Mouse (Mus musculus) hindbrain, embryonic 14.5 days (tissue): ENCODE results near the gene Insig2. TPM values are rescaled to one million over a fixed set of nuclear protein-coding genes. Genes with fewer than 3 reads are reported as not detected.

ENCODE experiments used
- ATAC-seq: fragments of 200-750 bp; cut with Nextera tagmentation; 2 replicates; pipeline ENCODE4 v1.8.0; 2017; ENCODE audit warnings: moderate number of reproducible peaks, mild to moderate bottlenecking, moderate TSS enrichment, moderate library complexity; ENCODE audit not compliant: low FRiP score
- DNase-seq: peaks from one replicate; pipeline ENCODE4 v3.0.0-alpha.2; 2015; ENCODE audit warnings: low spot score
- H3K27ac ChIP-seq: fragments of 300-500 bp; sonication (generic); 2 replicates; pipeline ENCODE4 v1.5.1; 2014; ENCODE audit warnings: mild to moderate bottlenecking, moderate library complexity
- H3K27me3 ChIP-seq: fragments of 300-500 bp; sonication (generic); 2 replicates; pipeline ENCODE4 v1.6.1; 2014; ENCODE audit warnings: mild to moderate bottlenecking, low read length, mixed read lengths; ENCODE audit not compliant: control insufficient read depth, insufficient read depth
- H3K36me3 ChIP-seq: fragments of 300-500 bp; sonication (generic); replicated peaks from 2 replicates; pipeline ENCODE4 v1.6.1; 2014; ENCODE audit not compliant: control insufficient read depth, insufficient read depth
- H3K4me1 ChIP-seq: fragments of 300-500 bp; sonication (generic); replicated peaks from 2 replicates; pipeline ENCODE4 v1.6.1; 2014; ENCODE audit warnings: antibody characterized with exemption, low read length, mixed read lengths; ENCODE audit not compliant: control insufficient read depth, insufficient read depth
- H3K4me2 ChIP-seq: fragments of 300-500 bp; sonication (generic); replicated peaks from 2 replicates; pipeline ENCODE4 v1.6.1; 2014; ENCODE audit warnings: mild to moderate bottlenecking, moderate library complexity
- H3K4me3 ChIP-seq: fragments of 300-500 bp; sonication (generic); replicated peaks from 2 replicates; pipeline ENCODE4 v1.5.1; 2014; ENCODE audit warnings: mild to moderate bottlenecking, low read length
- H3K9ac ChIP-seq: fragments of 300-500 bp; sonication (generic); 2 replicates; pipeline ENCODE4 v1.6.1; 2014
- H3K9me3 ChIP-seq: fragments of 300-500 bp; sonication (generic); 2 replicates; pipeline ENCODE4 v1.6.1; 2016; ENCODE audit warnings: low read length; ENCODE audit not compliant: control insufficient read depth
- WGBS: fragments of 180-500 bp; shearing (Covaris S2); extraction: QIAGEN DNeasy Blood & Tissue Kit; methylation state at CpG from one replicate; pipeline ENCODE4 v1.1.7; 2014; 5-methylcytosine and 5-hydroxymethylcytosine counted together
- polyA plus RNA-seq: library from polyadenylated mRNA; unstranded; fragments of >200 nt; fragmentation: Nextera tagmentation; extraction: Ambion mirVana; gene quantifications from 2 replicates; pipeline ENCODE4 v1.2.1, GENCODE M21; 2014

Gene Insig2
- polyA plus RNA-seq, 1 experiment from 2014 or later, result 25.9 TPM

DNA sequence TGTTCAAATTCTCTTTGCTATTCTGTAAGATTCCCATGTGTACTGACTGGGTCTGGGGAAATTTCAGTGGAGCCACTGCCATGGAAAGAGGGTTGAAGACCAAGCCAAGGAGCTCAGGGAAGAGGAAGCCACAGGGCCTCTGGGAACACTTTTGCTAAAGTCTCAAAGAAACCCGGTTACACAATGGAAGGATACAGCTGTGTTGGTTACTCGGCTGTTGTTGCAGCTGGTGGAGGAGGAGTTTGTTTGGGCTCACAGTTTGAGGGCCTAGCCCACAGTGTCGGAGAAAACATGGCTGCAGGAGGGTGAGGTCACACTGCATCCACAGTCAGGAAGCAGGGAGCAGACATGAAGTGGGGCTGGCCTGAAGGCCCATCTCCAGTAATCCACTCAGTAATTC is 38.8 kb downstream of the Insig2 start:
- no peak for DNase-seq
- no peaks in the 10 kb centered on the region for H3K36me3 ChIP-seq
- 56% methylated on average over 3 of the region's 3 CpGs for WGBS
- H3K9me3 ChIP-seq, result no peaks in the 10 kb centered on the region
- H3K9ac ChIP-seq, result no peak overlapping the region
- ATAC-seq, result no peak
- H3K4me3 ChIP-seq, result no peak overlapping the region
- no peaks in the 10 kb centered on the region for H3K27me3 ChIP-seq
- H3K4me1 ChIP-seq, result 0 out of 2 replicates have a peak, but pooled peaks cover 3% of the 10 kb centered on the region
- no peak overlapping the region for H3K4me2 ChIP-seq
- H3K27ac ChIP-seq, result no peak overlapping the region

DNA sequence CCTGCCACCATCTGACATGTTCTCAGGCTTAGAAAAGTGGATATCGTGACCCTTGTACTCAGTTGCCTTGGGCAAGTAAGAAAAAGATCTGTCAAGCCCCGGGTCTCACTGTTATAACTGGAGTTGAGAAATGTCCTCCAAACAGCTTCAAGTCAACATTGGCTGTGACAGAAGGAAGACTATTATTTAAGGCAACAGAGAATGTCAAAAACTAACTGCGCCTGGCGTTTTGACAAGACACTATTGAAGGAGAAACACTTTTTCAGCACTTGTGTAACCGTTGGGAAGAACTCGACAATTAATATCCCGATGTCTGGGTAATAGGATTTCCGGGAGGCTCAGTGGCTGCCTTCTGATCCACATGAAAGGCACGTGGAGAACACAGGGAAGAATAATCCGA is 41.5 kb downstream of the Insig2 start:
- no peaks in the 10 kb centered on the region for H3K36me3 ChIP-seq
- WGBS, result 81% methylated on average over 10 of the region's 10 CpGs
- DNase-seq, result no peak
- no peak overlapping the region for H3K4me3 ChIP-seq
- no peaks in the 10 kb centered on the region for H3K9me3 ChIP-seq
- H3K4me1 ChIP-seq, result no peaks in the 10 kb centered on the region
- H3K9ac ChIP-seq, result no peak overlapping the region
- ATAC-seq, result no peak
- H3K27ac ChIP-seq, result no peak overlapping the region
- no peaks in the 10 kb centered on the region for H3K27me3 ChIP-seq
- H3K4me2 ChIP-seq, result no peak overlapping the region

DNA sequence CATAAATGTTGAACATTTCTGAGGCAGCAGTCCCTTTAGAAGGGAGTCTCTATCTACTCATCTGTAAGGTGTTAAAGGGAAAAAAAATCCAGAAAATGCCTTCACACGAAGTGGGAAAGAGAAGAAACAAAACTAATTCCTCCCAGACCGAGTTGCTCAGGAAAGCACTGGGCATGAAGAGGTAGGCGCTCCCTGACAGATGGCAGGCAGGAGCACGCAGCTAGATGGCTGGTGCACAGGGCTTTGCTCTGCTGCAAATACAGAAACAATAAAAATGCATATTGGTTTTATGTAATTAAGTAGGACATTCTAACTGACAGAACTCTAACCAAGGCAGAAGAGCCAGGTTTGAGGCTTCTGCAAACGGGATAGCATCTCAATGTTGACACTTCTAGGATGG is 42.0 kb downstream of the Insig2 start:
- no peak overlapping the region for H3K9ac ChIP-seq
- DNase-seq (no peak), ATAC-seq (no peak)
- no peak overlapping the region for H3K4me2 ChIP-seq
- H3K27ac ChIP-seq, result no peak overlapping the region
- 78% methylated on average over 5 of the region's 5 CpGs for WGBS
- no peaks in the 10 kb centered on the region for H3K4me1 ChIP-seq
- no peaks in the 10 kb centered on the region for H3K27me3 ChIP-seq
- H3K36me3 ChIP-seq, result no peaks in the 10 kb centered on the region
- no peaks in the 10 kb centered on the region for H3K9me3 ChIP-seq
- no peak overlapping the region for H3K4me3 ChIP-seq

DNA sequence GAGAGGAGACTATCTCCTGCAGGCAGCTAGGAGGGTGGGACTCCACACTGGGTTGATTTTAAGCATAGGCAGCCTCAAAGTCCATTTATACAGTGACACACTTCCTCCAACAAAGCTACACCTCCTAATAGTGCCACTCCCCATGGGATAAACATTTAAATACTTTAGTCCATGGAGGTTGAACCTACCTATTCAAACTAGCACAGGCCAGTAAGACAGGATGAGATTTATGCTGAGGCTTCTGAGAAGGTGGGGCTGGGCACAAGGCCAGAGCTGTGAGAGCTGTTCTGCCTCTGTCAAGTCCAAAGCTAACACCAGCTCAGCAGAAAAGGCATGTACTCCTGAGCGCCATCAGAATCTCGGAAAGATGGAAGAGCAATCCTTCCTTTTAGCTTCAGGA is 48.2 kb downstream of the Insig2 start:
- WGBS, result 92% methylated on average over 2 of the region's 2 CpGs
- H3K9me3 ChIP-seq, result no peaks in the 10 kb centered on the region
- H3K4me1 ChIP-seq, result no peaks in the 10 kb centered on the region
- ATAC-seq (no peak), DNase-seq (no peak)
- no peak overlapping the region for H3K9ac ChIP-seq
- no peaks in the 10 kb centered on the region for H3K36me3 ChIP-seq
- no peaks in the 10 kb centered on the region for H3K27me3 ChIP-seq
- no peak overlapping the region for H3K4me2 ChIP-seq
- H3K27ac ChIP-seq, result no peak overlapping the region
- no peak overlapping the region for H3K4me3 ChIP-seq

DNA sequence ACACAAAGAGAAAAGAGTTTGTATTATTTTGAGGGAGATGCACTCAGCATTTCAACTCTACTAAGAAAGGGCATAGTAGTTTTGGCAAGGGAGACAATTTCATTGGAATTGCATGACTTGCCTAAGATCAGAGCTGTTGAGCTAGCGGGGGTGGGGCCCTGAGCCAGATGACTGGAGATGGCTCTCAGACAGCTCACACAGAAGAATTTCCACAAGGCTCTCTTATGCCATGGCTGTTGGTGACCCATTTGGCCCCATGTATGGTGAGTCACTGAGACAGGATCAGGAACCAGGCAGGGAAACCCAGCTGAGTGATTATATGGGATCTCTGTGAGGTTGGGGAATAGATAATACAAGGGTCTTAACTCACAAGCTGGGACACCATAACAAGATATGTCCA is 51.9 kb downstream of the Insig2 start:
- ATAC-seq, result no peak
- Histone ChIP-seq H3K4me1 (no peaks in the 10 kb centered on the region), H3K4me2 (no peak overlapping the region), H3K9ac (no peak overlapping the region), H3K27ac (no peak overlapping the region), H3K36me3 (no peaks in the 10 kb centered on the region), H3K9me3 (no peaks in the 10 kb centered on the region), H3K27me3 (no peaks in the 10 kb centered on the region), H3K4me3 (no peak overlapping the region)
- WGBS, result 92% methylated on average over 1 of the region's 1 CpGs
- no peak for DNase-seq

DNA sequence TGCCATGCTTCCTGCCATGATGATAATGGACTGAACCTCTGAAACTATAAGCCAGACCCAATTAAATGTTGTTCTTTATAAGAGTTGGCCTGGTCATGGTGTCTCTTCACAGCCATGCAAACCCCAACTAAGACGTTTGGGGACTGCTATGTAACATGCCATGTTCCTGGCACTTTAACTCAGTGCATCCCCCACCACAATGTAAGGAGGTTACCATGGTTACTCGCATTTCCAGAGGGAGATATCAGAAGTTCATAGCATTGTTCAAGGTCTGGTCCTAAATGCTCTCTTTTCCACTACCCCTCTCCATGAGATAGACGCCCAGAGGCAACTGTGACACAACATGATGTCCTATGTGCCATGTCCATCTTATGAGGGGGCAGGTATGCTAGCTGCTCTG is 54.0 kb downstream of the Insig2 start:
- H3K4me3 ChIP-seq, result no peak overlapping the region
- H3K27me3 ChIP-seq, result no peaks in the 10 kb centered on the region
- 76% methylated on average over 3 of the region's 3 CpGs for WGBS
- H3K9ac ChIP-seq, result no peak overlapping the region
- no peak for DNase-seq
- no peak for ATAC-seq
- no peaks in the 10 kb centered on the region for H3K9me3 ChIP-seq
- H3K4me1 ChIP-seq, result no peaks in the 10 kb centered on the region
- H3K27ac ChIP-seq, result no peak overlapping the region
- no peak overlapping the region for H3K4me2 ChIP-seq
- H3K36me3 ChIP-seq, result no peaks in the 10 kb centered on the region

DNA sequence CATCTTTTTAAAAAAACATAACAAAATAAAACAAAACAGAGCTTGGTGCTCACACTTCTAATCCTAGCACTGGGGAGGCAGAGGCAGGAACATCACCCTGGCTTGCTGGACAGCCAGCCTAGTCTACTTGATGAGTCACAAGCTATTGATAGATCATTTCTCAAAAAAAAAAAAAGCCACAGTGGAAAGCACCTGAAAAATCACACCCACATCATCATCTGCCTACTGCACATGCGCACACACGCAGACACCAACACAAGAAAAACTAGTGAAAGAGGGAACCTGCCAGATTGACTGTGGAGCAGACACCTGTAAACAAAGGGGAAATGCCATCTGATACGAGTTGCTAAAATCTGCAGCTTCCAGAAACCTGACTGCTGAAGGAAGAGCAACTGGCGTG is 54.9 kb downstream of the Insig2 start:
- Histone ChIP-seq H3K27ac (no peak overlapping the region), H3K4me3 (no peak overlapping the region), H3K4me1 (no peaks in the 10 kb centered on the region), H3K4me2 (no peak overlapping the region), H3K9me3 (no peaks in the 10 kb centered on the region), H3K27me3 (no peaks in the 10 kb centered on the region), H3K36me3 (no peaks in the 10 kb centered on the region), H3K9ac (no peak overlapping the region)
- DNase-seq (no peak), ATAC-seq (no peak)
- 88% methylated on average over 4 of the region's 4 CpGs for WGBS

DNA sequence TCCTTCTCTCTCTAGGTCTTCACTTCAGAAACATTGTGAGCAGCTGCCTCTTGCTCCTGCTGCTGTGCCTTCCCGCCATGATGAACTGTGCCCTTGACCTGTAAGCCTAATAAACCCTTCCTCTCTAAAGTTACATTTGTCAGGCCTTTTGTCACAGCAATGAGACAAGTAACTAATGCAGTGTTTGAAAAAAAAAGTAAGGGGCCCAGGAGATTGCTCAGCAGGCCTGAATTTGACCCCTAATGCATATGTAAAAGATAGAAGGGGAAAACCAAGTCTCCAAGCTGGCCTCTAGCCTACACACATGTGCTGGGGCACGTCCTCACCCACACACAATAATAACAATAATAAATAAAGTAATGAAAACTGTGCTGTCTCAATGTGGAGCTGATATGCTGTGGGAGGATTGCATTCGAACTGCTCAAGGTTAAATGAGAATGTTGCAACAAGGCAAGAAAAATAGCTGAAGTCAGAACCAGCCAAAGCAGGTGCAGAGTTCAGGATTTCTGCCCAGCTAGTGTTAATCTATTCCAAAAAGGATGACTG is 56.4 kb downstream of the Insig2 start:
- no peak overlapping the region for H3K4me3 ChIP-seq
- 68% methylated on average over 3 of the region's 3 CpGs for WGBS
- no peaks in the 10 kb centered on the region for H3K36me3 ChIP-seq
- no peak overlapping the region for H3K4me2 ChIP-seq
- H3K9ac ChIP-seq, result no peak overlapping the region
- DNase-seq, result no peak
- ATAC-seq, result no peak
- H3K9me3 ChIP-seq, result no peaks in the 10 kb centered on the region
- H3K27ac ChIP-seq, result no peak overlapping the region
- no peaks in the 10 kb centered on the region for H3K4me1 ChIP-seq
- H3K27me3 ChIP-seq, result no peaks in the 10 kb centered on the region

DNA sequence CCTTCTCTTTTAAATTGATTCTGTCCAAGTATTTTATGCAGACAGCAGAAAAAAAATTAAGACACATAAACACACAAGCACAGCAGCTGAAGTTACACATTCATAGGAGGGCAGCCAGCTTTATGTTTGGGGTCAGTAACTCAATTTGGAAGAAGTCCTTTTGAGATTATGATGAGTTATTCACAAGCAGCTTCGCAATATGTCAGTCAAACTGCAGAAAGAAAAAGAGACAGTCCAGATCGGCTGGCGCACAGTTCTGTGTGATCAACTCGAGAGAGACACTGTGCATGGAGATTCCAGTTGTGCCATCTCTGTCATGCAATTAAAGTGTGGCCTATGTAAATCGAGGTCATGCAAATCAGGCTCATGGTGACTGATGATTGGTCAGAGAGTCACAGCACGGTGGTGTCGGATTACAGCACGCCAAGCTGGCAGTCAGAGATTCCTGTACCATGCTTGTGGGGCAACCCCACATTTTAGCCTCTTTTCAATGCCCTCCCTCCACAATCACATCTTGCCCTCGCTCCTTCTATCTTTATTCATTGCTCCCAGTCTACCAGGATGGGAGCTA is 72.1 kb downstream of the Insig2 start:
- H3K27me3 ChIP-seq, result no peaks in the 10 kb centered on the region
- H3K4me3 ChIP-seq, result no peak overlapping the region
- no peak overlapping the region for H3K9ac ChIP-seq
- H3K9me3 ChIP-seq, result no peaks in the 10 kb centered on the region
- DNase-seq (no peak), ATAC-seq (no peak)
- H3K4me1 ChIP-seq, result no peaks in the 10 kb centered on the region
- whole genome bisulfite sequencing, result 53% methylated on average over 9 of the region's 9 CpGs
- H3K27ac ChIP-seq, result no peak overlapping the region
- H3K36me3 ChIP-seq, result no peaks in the 10 kb centered on the region
- no peak overlapping the region for H3K4me2 ChIP-seq
